Mouse (Mus musculus) embryonic facial prominence, embryonic 12.5 days (tissue): ENCODE measurements around the gene Pdgfc. TPM values are rescaled to one million over a fixed set of nuclear protein-coding genes. Genes with fewer than 3 reads are reported as not detected.

Experiments
- ATAC-seq: fragments of 200-750 bp; cut with Nextera tagmentation; 2 replicates; pipeline ENCODE4 v1.8.0; 2017; ENCODE audit not compliant: insufficient number of reproducible peaks, insufficient read depth, low FRiP score, low TSS enrichment
- H3K27ac ChIP-seq: fragments of 300-500 bp; sonication (generic); 2 replicates; pipeline ENCODE4 v1.5.1; 2016; ENCODE audit warnings: mild to moderate bottlenecking
- H3K27me3 ChIP-seq: fragments of 300-500 bp; sonication (generic); 2 replicates; pipeline ENCODE4 v1.6.1; 2016; ENCODE audit warnings: mild to moderate bottlenecking, moderate library complexity
- H3K36me3 ChIP-seq: fragments of 300-500 bp; sonication (generic); 2 replicates; pipeline ENCODE4 v1.6.1; 2016; ENCODE audit warnings: mild to moderate bottlenecking
- H3K4me1 ChIP-seq: fragments of 300-500 bp; sonication (generic); 2 replicates; pipeline ENCODE4 v1.6.1; 2016
- H3K4me2 ChIP-seq: fragments of 300-500 bp; sonication (generic); replicated peaks from 2 replicates; pipeline ENCODE4 v1.6.1; 2016; ENCODE audit warnings: mild to moderate bottlenecking, moderate library complexity
- H3K4me3 ChIP-seq: fragments of 300-500 bp; sonication (generic); 2 replicates; pipeline ENCODE4 v1.5.1; 2016; ENCODE audit warnings: mild to moderate bottlenecking
- H3K9ac ChIP-seq: fragments of 300-500 bp; sonication (generic); 2 replicates; pipeline ENCODE4 v1.6.1; 2016; ENCODE audit warnings: mild to moderate bottlenecking, moderate library complexity
- H3K9me3 ChIP-seq: fragments of 300-500 bp; sonication (generic); 2 replicates; pipeline ENCODE4 v1.6.1; 2016; ENCODE audit warnings: mild to moderate bottlenecking, moderate library complexity
- WGBS: fragments of 180-500 bp; shearing (Covaris S2); methylation state at CpG from one replicate; pipeline ENCODE4 v1.1.7; 2016; 5-methylcytosine and 5-hydroxymethylcytosine counted together
- polyA plus RNA-seq: library from polyadenylated mRNA; unstranded; fragments of >200 nt; fragmentation: Nextera tagmentation; extraction: Ambion mirVana; gene quantifications from 2 replicates; pipeline ENCODE4 v1.2.1, GENCODE M21; 2016

The Pdgfc gene
- 45.4 and 45.9 TPM in 2 replicates for polyA plus RNA-seq

GRCm38 (mm10) chr3:81036151-81036553 is at the start of gene Pdgfc:
Gene Pdgfc, plus strand, starts transcription at chr3:81036416.
- no peaks in the 10 kb centered on the region for H3K36me3 ChIP-seq
- H3K4me2 ChIP-seq, result peak within 1 kb of the TSS; percentile 71
- no peaks in the 10 kb centered on the region for H3K9me3 ChIP-seq
- peak within 1 kb of the TSS; percentile 76 for H3K4me3 ChIP-seq
- peak within 1 kb of the TSS; percentile 75 for H3K9ac ChIP-seq
- peak; percentile 71; the same call in 1 of the 2 replicates for ATAC-seq
- under 1% methylated on average over 16 of the region's 17 CpGs for WGBS
- H3K4me1 ChIP-seq, result peaks cover 9% of the 10 kb centered on the region; the same call in 1 of the 2 replicates
- peak within 1 kb of the TSS; percentile 92 for H3K27ac ChIP-seq
- no peaks in the 10 kb centered on the region for H3K27me3 ChIP-seq

GRCm38 (mm10) chr3:81009245-81009644 is 27.0 kb upstream of the Pdgfc start:
- no peak overlapping the region for H3K27ac ChIP-seq
- no peaks in the 10 kb centered on the region for H3K4me1 ChIP-seq
- no peaks in the 10 kb centered on the region for H3K9me3 ChIP-seq
- no peaks in the 10 kb centered on the region for H3K27me3 ChIP-seq
- no peak overlapping the region for H3K9ac ChIP-seq
- H3K4me2 ChIP-seq, result no peak overlapping the region
- 83% methylated on average over 3 of the region's 3 CpGs for WGBS
- H3K4me3 ChIP-seq, result no peak overlapping the region
- no peaks in the 10 kb centered on the region for H3K36me3 ChIP-seq
- ATAC-seq, result no peak

GRCm38 (mm10) chr3:81009899-81010298 is 26.3 kb upstream of the Pdgfc start:
- Histone ChIP-seq H3K9ac (no peak overlapping the region), H3K27ac (no peak overlapping the region), H3K36me3 (no peaks in the 10 kb centered on the region), H3K4me2 (no peak overlapping the region), H3K4me1 (no peaks in the 10 kb centered on the region), H3K27me3 (no peaks in the 10 kb centered on the region), H3K4me3 (no peak overlapping the region), H3K9me3 (no peaks in the 10 kb centered on the region)
- ATAC-seq, result no peak
- 81% methylated on average over 3 of the region's 3 CpGs for WGBS

GRCm38 (mm10) chr3:81017385-81018051 is 18.7 kb upstream of the Pdgfc start:
- Histone ChIP-seq H3K36me3 (no peaks in the 10 kb centered on the region), H3K27ac (no peak overlapping the region), H3K27me3 (no peaks in the 10 kb centered on the region), H3K4me3 (no peak overlapping the region), H3K9ac (no peak overlapping the region), H3K9me3 (no peaks in the 10 kb centered on the region), H3K4me1 (peaks cover 4% of the 10 kb centered on the region; the same call in 1 of the 2 replicates), H3K4me2 (no peak overlapping the region)
- WGBS, result 78% methylated on average over 5 of the region's 5 CpGs
- no peak for ATAC-seq

GRCm38 (mm10) chr3:81020064-81020463 is 16.2 kb upstream of the Pdgfc start:
- Histone ChIP-seq H3K4me3 (no peak overlapping the region), H3K4me2 (no peak overlapping the region), H3K27ac (no peak overlapping the region), H3K27me3 (no peaks in the 10 kb centered on the region), H3K9ac (no peak overlapping the region), H3K36me3 (no peaks in the 10 kb centered on the region), H3K4me1 (peaks cover 4% of the 10 kb centered on the region; the same call in 1 of the 2 replicates), H3K9me3 (no peaks in the 10 kb centered on the region)
- WGBS, result 35% methylated on average over 1 of the region's 1 CpGs
- ATAC-seq, result no peak

- Histone ChIP-seq H3K4me2 (no peak overlapping the region), H3K27ac (no peak overlapping the region), H3K4me3 (no peak overlapping the region), H3K4me1 (peaks cover 4% of the 10 kb centered on the region; the same call in 1 of the 2 replicates), H3K27me3 (no peaks in the 10 kb centered on the region), H3K36me3 (no peaks in the 10 kb centered on the region), H3K9me3 (no peaks in the 10 kb centered on the region), H3K9ac (no peak overlapping the region)
- WGBS, result 81% methylated on average over 6 of the region's 6 CpGs
- peak; percentile 52; the same call in 1 of the 2 replicates for ATAC-seq
Measured at GRCm38 (mm10) chr3:81021783-81022182, 14.4 kb upstream of the Pdgfc start.

- Histone ChIP-seq H3K4me3 (no peak overlapping the region), H3K27me3 (no peaks in the 10 kb centered on the region), H3K9me3 (no peaks in the 10 kb centered on the region), H3K4me1 (peaks cover 4% of the 10 kb centered on the region; the same call in 1 of the 2 replicates), H3K27ac (no peak overlapping the region), H3K36me3 (no peaks in the 10 kb centered on the region), H3K9ac (no peak overlapping the region), H3K4me2 (no peak overlapping the region)
- no peak for ATAC-seq
- 86% methylated on average over 5 of the region's 5 CpGs for WGBS
Measured at GRCm38 (mm10) chr3:81022266-81022665, 13.9 kb upstream of the Pdgfc start.

GRCm38 (mm10) chr3:81022845-81023244 is 13.4 kb upstream of the Pdgfc start:
- Histone ChIP-seq H3K9ac (no peak overlapping the region), H3K4me2 (no peak overlapping the region), H3K36me3 (no peaks in the 10 kb centered on the region), H3K27ac (no peak overlapping the region), H3K9me3 (no peaks in the 10 kb centered on the region), H3K27me3 (no peaks in the 10 kb centered on the region), H3K4me1 (no peaks in the 10 kb centered on the region), H3K4me3 (no peak overlapping the region)
- WGBS, result 75% methylated on average over 1 of the region's 1 CpGs
- ATAC-seq, result no peak

GRCm38 (mm10) chr3:81023568-81023967 is 12.6 kb upstream of the Pdgfc start:
- H3K4me3 ChIP-seq, result no peak overlapping the region
- no peak overlapping the region for H3K27ac ChIP-seq
- no peak overlapping the region for H3K4me2 ChIP-seq
- H3K36me3 ChIP-seq, result no peaks in the 10 kb centered on the region
- no peak overlapping the region for H3K9ac ChIP-seq
- H3K27me3 ChIP-seq, result no peaks in the 10 kb centered on the region
- ATAC-seq, result no peak
- H3K9me3 ChIP-seq, result no peaks in the 10 kb centered on the region
- WGBS, result 68% methylated on average over 1 of the region's 1 CpGs
- H3K4me1 ChIP-seq, result no peaks in the 10 kb centered on the region

GRCm38 (mm10) chr3:81025568-81026213 is 10.5 kb upstream of the Pdgfc start:
- no peak overlapping the region for H3K4me2 ChIP-seq
- 57% methylated on average over 9 of the region's 9 CpGs for WGBS
- no peaks in the 10 kb centered on the region for H3K4me1 ChIP-seq
- H3K9me3 ChIP-seq, result no peaks in the 10 kb centered on the region
- no peak overlapping the region for H3K27ac ChIP-seq
- ATAC-seq, result no peak
- H3K9ac ChIP-seq, result no peak overlapping the region
- H3K36me3 ChIP-seq, result no peaks in the 10 kb centered on the region
- H3K4me3 ChIP-seq, result no peak overlapping the region
- H3K27me3 ChIP-seq, result no peaks in the 10 kb centered on the region

- Histone ChIP-seq H3K9me3 (no peaks in the 10 kb centered on the region), H3K4me2 (no peak overlapping the region), H3K27ac (no peak overlapping the region), H3K9ac (no peak overlapping the region), H3K27me3 (no peaks in the 10 kb centered on the region), H3K4me3 (no peak overlapping the region), H3K4me1 (0 out of 2 replicates have a peak, but pooled peaks cover 3% of the 10 kb centered on the region), H3K36me3 (no peaks in the 10 kb centered on the region)
- WGBS, result 82% methylated on average over 3 of the region's 3 CpGs
- no peak for ATAC-seq
Measured at GRCm38 (mm10) chr3:81028361-81028760, 7.9 kb upstream of the Pdgfc start.

GRCm38 (mm10) chr3:81029321-81029720 is 6.9 kb upstream of the Pdgfc start:
- H3K27ac ChIP-seq, result no peak overlapping the region
- H3K27me3 ChIP-seq, result no peaks in the 10 kb centered on the region
- H3K4me1 ChIP-seq, result 0 out of 2 replicates have a peak, but pooled peaks cover 3% of the 10 kb centered on the region
- no peaks in the 10 kb centered on the region for H3K9me3 ChIP-seq
- no peak overlapping the region for H3K4me2 ChIP-seq
- no peak for ATAC-seq
- no peaks in the 10 kb centered on the region for H3K36me3 ChIP-seq
- no peak overlapping the region for H3K9ac ChIP-seq
- H3K4me3 ChIP-seq, result no peak overlapping the region
- WGBS, result 62% methylated on average over 4 of the region's 4 CpGs
